11 mouse cellular contexts compared by ENCODE assay signal in genomic region chr9:106406443-106407078, GRCm38 (mm10). TPM values are rescaled to one million over a fixed set of nuclear protein-coding genes. Genes with fewer than 3 reads are reported as not detected.
DNase-seq lines count a peak whose midpoint lies in the region; ATAC-seq lines count a peak whose summit lies in the region.
"Had no signal": no experiment of that assay in that cellular context is flagged by ENCODE, and none has a peak within 500 bp of the region (broad histone marks: within the 10 kb centered on the region; RNA-seq: fewer than 3 reads in every experiment).

No protein-coding gene starts in this region.

- no peak overlapping the region for H3K4me3 ChIP-seq in midbrain, embryonic 10.5 days
- H3K4me3 ChIP-seq in midbrain, embryonic 16.5 days (ENCODE audit: low read depth, low read length) = no peak overlapping the region
- H3K4me3 ChIP-seq in kidney, embryonic 14.5 days (ENCODE audit: low read length) = no peak overlapping the region

- H3K27ac ChIP-seq in midbrain, embryonic 10.5 days (replicated peaks) = peak overlapping the region; percentile 4; the same call in 1 of the 2 replicates
- H3K27ac ChIP-seq in midbrain, embryonic 16.5 days (ENCODE audit: low read length) = no peak overlapping the region
- no peak overlapping the region; the same call in 1 of the 2 replicates for H3K27ac ChIP-seq in kidney, embryonic 14.5 days (ENCODE audit: low read depth, low read length)

- 0 out of 2 replicates have a peak, but pooled peaks cover 3% of the 10 kb centered on the region for H3K9me3 ChIP-seq in midbrain, embryonic 10.5 days (replicated peaks)
- H3K9me3 ChIP-seq in midbrain, embryonic 16.5 days (replicated peaks; ENCODE audit: control insufficient read depth, low read length, poor library complexity, severe bottlenecking) = no peaks in the 10 kb centered on the region
- no peaks in the 10 kb centered on the region for H3K9me3 ChIP-seq in kidney, embryonic 14.5 days (ENCODE audit: control insufficient read depth, low read length)

- no peaks in the 10 kb centered on the region for H3K27me3 ChIP-seq in midbrain, embryonic 10.5 days (ENCODE audit: low read depth, poor library complexity, severe bottlenecking)
- no peaks in the 10 kb centered on the region for H3K27me3 ChIP-seq in midbrain, embryonic 16.5 days (ENCODE audit: control insufficient read depth, insufficient read depth, low read depth, low read length)
- H3K27me3 ChIP-seq in kidney, embryonic 14.5 days (ENCODE audit: control insufficient read depth, insufficient read depth, low read length) = no peaks in the 10 kb centered on the region

- H3K4me2 ChIP-seq in midbrain, embryonic 16.5 days (ENCODE audit: low read length) = no peak overlapping the region
- no peak overlapping the region for H3K4me2 ChIP-seq in kidney, embryonic 14.5 days (replicated peaks; ENCODE audit: low read depth, low read length)
- H3K4me2 ChIP-seq: midbrain, embryonic 11.5 days had no signal

- ATAC-seq in midbrain, embryonic 16.5 days = no peak
- peak; percentile 7; the same call in 1 of the 2 replicates for ATAC-seq in kidney, embryonic 14.5 days (ENCODE audit: low FRiP score, low TSS enrichment)

- 69% methylated on average over 8 of the region's 8 CpGs for WGBS in midbrain, embryonic 10.5 days
- 50% methylated on average over 8 of the region's 8 CpGs for WGBS in midbrain, embryonic 16.5 days
- WGBS in kidney, embryonic 14.5 days = 32% methylated on average over 8 of the region's 8 CpGs

- H3K9ac ChIP-seq in midbrain, embryonic 16.5 days (ENCODE audit: low read depth, low read length) = no peak overlapping the region
- H3K9ac ChIP-seq in kidney, embryonic 14.5 days (ENCODE audit: low read depth, low read length) = no peak overlapping the region

- H3K36me3 ChIP-seq in midbrain, embryonic 10.5 days = no peaks in the 10 kb centered on the region
- no peaks in the 10 kb centered on the region for H3K36me3 ChIP-seq in midbrain, embryonic 16.5 days (ENCODE audit: control insufficient read depth, insufficient read depth, low read length)
- H3K36me3 ChIP-seq in kidney, embryonic 14.5 days (ENCODE audit: control insufficient read depth, insufficient read depth, low read length) = no peaks in the 10 kb centered on the region

- DNase-seq in adrenal gland, adult (ENCODE audit: inconsistent age in 2 of 2, low spot score in 1 of 2) = peak; percentile 54 to 69
- no peak for DNase-seq in adrenal gland, adult 8-10 months
- DNase-seq in midbrain, embryonic 10.5 days (ENCODE audit: low spot score) = no peak
- DNase-seq in skeletal muscle tissue, adult 2 months (ENCODE audit: low read depth, low spot score) = peak; percentile 82
- no peak for DNase-seq in urinary bladder, adult 18-20 months (ENCODE audit: low spot score in 2 of 2)
- no peak for DNase-seq in embryo, embryonic 10 days (ENCODE audit: low spot score)
- DNase-seq: cerebellum, adult 9-11 months; thymus, postnatal 36 days had no signal

- peaks cover 21% of the 10 kb centered on the region for H3K4me1 ChIP-seq in midbrain, embryonic 10.5 days
- no peaks in the 10 kb centered on the region for H3K4me1 ChIP-seq in midbrain, embryonic 16.5 days (ENCODE audit: control insufficient read depth, insufficient read depth, low read length)
- peaks cover 19% of the 10 kb centered on the region; the same call in 1 of the 2 replicates for H3K4me1 ChIP-seq in kidney, embryonic 14.5 days (ENCODE audit: control insufficient read depth, insufficient read depth, low read length)

RNA-seq across cellular contexts. Expression of gene Rpl29, which starts 22.7 kb away (rescaled TPM):
- 100 to 1,000 TPM; 369 to 422 (median 377) TPM for total RNA-seq in adrenal gland, adult 8-10 months (2022)
- 872 and 1,015 TPM in 2 replicates for polyA plus RNA-seq in midbrain, embryonic 10.5 days (2016; fragmentation: Nextera tagmentation; extraction: Ambion mirVana)
- 551 and 555 TPM in 2 replicates for polyA plus RNA-seq in midbrain, embryonic 16.5 days (2015; fragmentation: Nextera tagmentation; extraction: Ambion mirVana)
- polyA plus RNA-seq in kidney, embryonic 14.5 days (2014; fragmentation: Nextera tagmentation; extraction: Ambion mirVana) = 1,370 and 1,590 TPM in 2 replicates

RNA-seq across cellular contexts. Expression of gene Acy1, which starts 31.6 kb away (rescaled TPM):
- 10 to 100 TPM; 15.4 to 21.4 (median 18.2) TPM for total RNA-seq in adrenal gland, adult 8-10 months (2022)
- polyA plus RNA-seq in midbrain, embryonic 10.5 days (2016; fragmentation: Nextera tagmentation; extraction: Ambion mirVana) = 39.3 and 42.6 TPM in 2 replicates
- 19.8 and 21.6 TPM in 2 replicates for polyA plus RNA-seq in midbrain, embryonic 16.5 days (2015; fragmentation: Nextera tagmentation; extraction: Ambion mirVana)
- polyA plus RNA-seq in kidney, embryonic 14.5 days (2014; fragmentation: Nextera tagmentation; extraction: Ambion mirVana) = 41.1 and 44.5 TPM in 2 replicates

RNA-seq across cellular contexts. Expression of gene Dusp7, which starts 38.1 kb away (rescaled TPM):
- 10 to 100 TPM; 13.1 to 22.0 (median 18.4) TPM for total RNA-seq in adrenal gland, adult 8-10 months (2022)
- 11.4 and 14.1 TPM in 2 replicates for polyA plus RNA-seq in midbrain, embryonic 10.5 days (2016; fragmentation: Nextera tagmentation; extraction: Ambion mirVana)
- 12.3 and 13.2 TPM in 2 replicates for polyA plus RNA-seq in midbrain, embryonic 16.5 days (2015; fragmentation: Nextera tagmentation; extraction: Ambion mirVana)
- polyA plus RNA-seq in kidney, embryonic 14.5 days (2014; fragmentation: Nextera tagmentation; extraction: Ambion mirVana) = 25.5 and 26.3 TPM in 2 replicates

RNA-seq across cellular contexts. Expression of gene Abhd14b, which starts 40.7 kb away (rescaled TPM):
- total RNA-seq in adrenal gland, adult 8-10 months (2022) = 10 to 100 TPM; 46.4 to 65.7 (median 49.1) TPM
- polyA plus RNA-seq in midbrain, embryonic 10.5 days (2016; fragmentation: Nextera tagmentation; extraction: Ambion mirVana) = 5.2 TPM in 2 replicates
- 8.8 and 10.6 TPM in 2 replicates for polyA plus RNA-seq in midbrain, embryonic 16.5 days (2015; fragmentation: Nextera tagmentation; extraction: Ambion mirVana)
- 18.7 and 25.6 TPM in 2 replicates for polyA plus RNA-seq in kidney, embryonic 14.5 days (2014; fragmentation: Nextera tagmentation; extraction: Ambion mirVana)

RNA-seq across cellular contexts. Expression of gene Abhd14a, which starts 40.9 kb away (rescaled TPM):
- 10 to 100 TPM; 24.8 to 32.3 (median 26.4) TPM for total RNA-seq in adrenal gland, adult 8-10 months (2022)
- polyA plus RNA-seq in midbrain, embryonic 10.5 days (2016; fragmentation: Nextera tagmentation; extraction: Ambion mirVana) = 37.7 TPM in 2 replicates
- polyA plus RNA-seq in midbrain, embryonic 16.5 days (2015; fragmentation: Nextera tagmentation; extraction: Ambion mirVana) = 71.9 and 82.0 TPM in 2 replicates
- polyA plus RNA-seq in kidney, embryonic 14.5 days (2014; fragmentation: Nextera tagmentation; extraction: Ambion mirVana) = 50.2 and 58.8 TPM in 2 replicates

Comparison
In these comparisons a context has a peak if more than half of its experiments do, and no peak if none do; other contexts are left out.
1. DNase-seq: peak in adrenal gland, adult (2 of 2) and skeletal muscle tissue, adult 2 months (single experiment); none in adrenal gland, adult 8-10 months (single experiment), midbrain, embryonic 10.5 days (single experiment), urinary bladder, adult 18-20 months (0 of 2) and embryo, embryonic 10 days (single experiment).